Mouse (Mus musculus): Measurements from ENCODE around the gene 5330417C22Rik.

The 5330417C22Rik gene

GRCm38 (mm10) chr3:108410359-108410714, 126.0 kb downstream of the 5330417C22Rik start:
- no peak for DNase-seq

DNA sequence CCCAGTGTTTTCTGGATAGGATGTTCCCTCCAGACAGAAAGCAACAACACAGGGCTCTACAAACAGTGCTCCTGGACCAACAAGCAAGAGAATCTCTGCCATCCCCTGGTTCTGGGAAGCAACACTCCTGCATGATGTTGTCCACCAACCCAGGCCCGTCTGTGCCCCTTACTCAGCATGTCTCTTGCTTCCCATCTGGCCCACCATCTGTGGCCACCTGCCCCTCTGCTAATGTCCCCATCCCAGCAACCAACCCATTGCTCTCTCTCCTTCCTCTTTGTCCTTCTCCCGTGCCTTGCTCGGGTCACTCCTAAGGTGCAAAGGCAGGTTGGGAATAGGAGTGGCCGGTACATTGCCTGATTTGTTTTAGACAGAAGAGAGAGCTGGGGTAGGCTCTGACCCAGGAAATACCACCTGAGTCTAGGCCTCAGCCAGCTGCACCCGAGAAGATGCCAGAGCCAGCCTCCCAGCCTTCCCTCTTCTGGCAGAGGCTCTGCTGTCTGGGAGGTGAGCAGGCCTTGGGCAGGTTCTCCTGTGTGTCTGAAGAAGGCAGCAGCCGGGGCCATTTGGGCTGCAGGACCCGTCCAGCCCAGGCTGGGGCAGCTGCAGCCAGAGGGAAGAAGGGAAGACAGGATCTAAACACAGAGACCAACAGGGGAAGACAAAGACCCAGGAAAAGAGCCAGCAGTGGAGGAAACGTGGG, 126.5 kb downstream of the 5330417C22Rik start:
- no peak for DNase-seq

- no peak for DNase-seq
Measured at GRCm38 (mm10) chr3:108408517-108409008, 127.8 kb downstream of the 5330417C22Rik start.

- no peak for DNase-seq
Measured at GRCm38 (mm10) chr3:108406306-108406885, 129.9 kb downstream of the 5330417C22Rik start.

Data from B cell, adult 2 months (primary cell).